ENCODE assay signal across 26 mouse cellular contexts in the genomic region with DNA sequence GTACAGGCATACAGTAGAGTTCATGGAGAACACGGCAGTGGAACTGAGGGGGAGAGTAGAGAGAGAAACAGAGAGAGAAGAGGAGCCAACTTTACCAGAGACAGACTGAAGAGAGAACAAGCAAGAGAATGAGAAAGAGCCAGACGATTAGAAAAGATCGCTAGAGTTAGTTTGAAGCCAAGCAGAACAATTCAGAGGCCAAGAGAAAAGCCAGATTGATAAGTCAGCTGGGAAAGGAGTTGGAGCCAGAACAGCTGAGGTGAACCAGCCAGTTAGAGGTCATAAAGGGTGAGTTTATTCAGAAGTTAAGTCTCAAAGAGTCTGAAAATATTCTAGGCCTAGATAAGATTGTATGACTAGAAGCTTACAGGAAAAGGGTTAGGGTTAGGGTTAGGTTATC.
DNase-seq lines count a peak whose midpoint lies in the region; ATAC-seq and TF ChIP-seq lines count a peak whose summit lies in the region.
"Had no signal": no experiment of that assay in that cellular context is flagged by ENCODE, and none has a peak within 500 bp of the region (broad histone marks: within the 10 kb centered on the region; RNA-seq: fewer than 3 reads in every experiment).

No protein-coding gene starts in this region.

- H3K4me2 ChIP-seq in heart, embryonic 15.5 days, result no peak overlapping the region
- H3K4me2 ChIP-seq: embryonic facial prominence, embryonic 13.5 days; limb, embryonic 12.5 days; liver, embryonic 11.5 days; midbrain, embryonic 11.5 days had no signal

- no peak overlapping the region for H3K9ac ChIP-seq in heart, embryonic 15.5 days
- H3K9ac ChIP-seq: embryonic facial prominence, embryonic 13.5 days; limb, embryonic 12.5 days had no signal

- H3K36me3 ChIP-seq in kidney, adult 2 months (ENCODE audit: control insufficient read depth, insufficient read depth, low read length), result no peaks in the 10 kb centered on the region
- no peaks in the 10 kb centered on the region for H3K36me3 ChIP-seq in heart, embryonic 15.5 days
- H3K36me3 ChIP-seq: embryonic facial prominence, embryonic 13.5 days; G1E; limb, embryonic 12.5 days had no signal

- no peaks in the 10 kb centered on the region for H3K27me3 ChIP-seq in kidney, adult 2 months (replicated peaks; ENCODE audit: control insufficient read depth, insufficient read depth, low read length)
- H3K27me3 ChIP-seq in heart, embryonic 15.5 days, result no peaks in the 10 kb centered on the region
- H3K27me3 ChIP-seq: CH12.LX; embryonic facial prominence, embryonic 13.5 days; limb, embryonic 12.5 days had no signal

- no peaks in the 10 kb centered on the region for H3K4me1 ChIP-seq in kidney, adult 2 months (ENCODE audit: control insufficient read depth, insufficient read depth, low read length)
- H3K4me1 ChIP-seq in heart, embryonic 15.5 days (replicated peaks), result no peaks in the 10 kb centered on the region
- H3K4me1 ChIP-seq: embryonic facial prominence, embryonic 13.5 days; limb, embryonic 12.5 days had no signal

- no peaks in the 10 kb centered on the region for H3K9me3 ChIP-seq in heart, embryonic 15.5 days (replicated peaks)
- H3K9me3 ChIP-seq: embryonic facial prominence, embryonic 13.5 days; limb, embryonic 12.5 days had no signal

- no peak for ATAC-seq in heart, embryonic 15.5 days (replicated peaks; ENCODE audit: insufficient number of reproducible peaks, insufficient read depth, low FRiP score, low read depth)
- ATAC-seq: forebrain, embryonic 14.5 days; hindbrain, postnatal 0 days; intestine, embryonic 16.5 days had no signal

- TF ChIP-seq POLR2A in kidney, adult 2 months (IDR thresholded peaks at IDR 0.05; ENCODE audit: low read depth, low read length), result no peak

- TF ChIP-seq CTCF in kidney, adult 2 months (conservative IDR thresholded peaks at IDR 0.05; ENCODE audit: insufficient read depth, insufficient read length, low read depth, low read length), result no peak

- H3K27ac ChIP-seq in kidney, adult 2 months (ENCODE audit: insufficient read depth, low read depth, low read length), result no peak overlapping the region; the same call in 1 of the 2 replicates
- H3K27ac ChIP-seq in heart, embryonic 15.5 days, result peak overlapping the region; percentile 37; the same call in 1 of the 2 replicates
- H3K27ac ChIP-seq: embryonic facial prominence, embryonic 13.5 days; hindbrain, postnatal 0 days; limb, embryonic 12.5 days had no signal

- WGBS in kidney, adult 2 months, result 65% methylated on average over 3 of the region's 3 CpGs
- 29% methylated on average over 3 of the region's 3 CpGs for WGBS in heart, embryonic 15.5 days

- DNase-seq in gastrocnemius, postnatal 14 days, result peak; percentile 31
- no peak for DNase-seq in gastrocnemius, postnatal 10 days
- peak; percentile 25 for DNase-seq in kidney, adult 2 months
- no peak for DNase-seq in kidney, postnatal 4 days
- no peak for DNase-seq in cerebellum, postnatal 4 days (ENCODE audit: low spot score in 2 of 2)
- no peak for DNase-seq in embryo, embryonic 10 days (ENCODE audit: low spot score)
- DNase-seq: adrenal gland, postnatal 25 days; B cell, adult 2 months; cerebellum, adult 11-12 months; cerebellum, postnatal 14 days; embryo, embryonic 11 days; kidney, postnatal 25 days; layer of hippocampus, postnatal 36 days; lung, adult 18-20 months; lung, postnatal 10 days; spleen, adult 18-20 months had no signal

- H3K4me3 ChIP-seq in kidney, adult 2 months (ENCODE audit: insufficient read depth, low read depth, low read length), result no peak overlapping the region
- no peak overlapping the region for H3K4me3 ChIP-seq in heart, embryonic 15.5 days
- H3K4me3 ChIP-seq: embryonic facial prominence, embryonic 13.5 days; limb, embryonic 12.5 days had no signal

- intact Hi-C loops in gastrocnemius, postnatal 14 days (cut with DNase I; ENCODE audit: low total_unique reads), result no loop called here

Comparison
In these comparisons a context has a peak if more than half of its experiments do, and no peak if none do; other contexts are left out.
1. DNase-seq: peak in gastrocnemius, postnatal 14 days (single experiment) and kidney, adult 2 months (single experiment); none in gastrocnemius, postnatal 10 days (single experiment), kidney, postnatal 4 days (0 of 2), cerebellum, postnatal 4 days (0 of 2) and embryo, embryonic 10 days (single experiment).